ENCODE assay signal across 9 mouse cellular contexts in genomic region chr9:83368234-83368633, GRCm38 (mm10).
DNase-seq lines count a peak whose midpoint lies in the region; ATAC-seq and TF ChIP-seq lines count a peak whose summit lies in the region.
"Had no signal": no experiment of that assay in that cellular context is flagged by ENCODE, and none has a peak within 500 bp of the region (broad histone marks: within the 10 kb centered on the region; RNA-seq: fewer than 3 reads in every experiment).

No protein-coding gene starts in this region.

- intact Hi-C loops in gastrocnemius, postnatal 14 days (cut with DNase I; ENCODE audit: low total_unique reads), result no loop called here

- 61% methylated on average over 1 of the region's 1 CpGs for WGBS in liver, embryonic 14.5 days (ENCODE audit: insufficient replicate concordance)

- no peak for ATAC-seq in liver, embryonic 14.5 days (ENCODE audit: insufficient read depth)

- no peak overlapping the region for H3K4me2 ChIP-seq in liver, embryonic 14.5 days (ENCODE audit: low read depth)
- H3K4me2 ChIP-seq: limb, embryonic 12.5 days had no signal

- H3K4me1 ChIP-seq in E14TG2a.4 (replicated peaks; ENCODE audit: low read depth, low read length), result no peaks in the 10 kb centered on the region
- H3K4me1 ChIP-seq in liver, embryonic 14.5 days (replicated peaks; ENCODE audit: control insufficient read depth in 2 of 2, insufficient read depth in 2 of 2, low read length in 1 of 2), result no peaks in the 10 kb centered on the region
- H3K4me1 ChIP-seq: limb, embryonic 12.5 days had no signal

- no peak overlapping the region for H3K27ac ChIP-seq in liver, embryonic 14.5 days
- H3K27ac ChIP-seq: limb, embryonic 12.5 days had no signal

- peak; percentile 82 for TF ChIP-seq CTCF in E14TG2a.4 (conservative IDR thresholded peaks at IDR 0.05; ENCODE audit: low read length)
- TF ChIP-seq CTCF in liver, embryonic 14.5 days (IDR thresholded peaks at IDR 0.05; ENCODE audit: low read depth), result peak; percentile 65

- no peak overlapping the region for H3K9ac ChIP-seq in liver, embryonic 14.5 days (replicated peaks)
- H3K9ac ChIP-seq: limb, embryonic 12.5 days had no signal

- no peak for TF ChIP-seq EP300 in liver, embryonic 14.5 days (IDR thresholded peaks at IDR 0.05; ENCODE audit: low read depth)

- no peaks in the 10 kb centered on the region for H3K27me3 ChIP-seq in E14TG2a.4 (ENCODE audit: insufficient read depth, low read length)
- H3K27me3 ChIP-seq in liver, embryonic 14.5 days (ENCODE audit: control insufficient read depth, insufficient read depth, low read length), result no peaks in the 10 kb centered on the region
- H3K27me3 ChIP-seq: limb, embryonic 12.5 days had no signal

- H3K4me3 ChIP-seq in E14TG2a.4 (replicated peaks; ENCODE audit: low read length), result no peak overlapping the region
- H3K4me3 ChIP-seq in liver, embryonic 14.5 days (ENCODE audit: insufficient read depth in 1 of 2, low read depth in 2 of 2, low read length in 2 of 2), result no peak overlapping the region
- H3K4me3 ChIP-seq: limb, embryonic 12.5 days had no signal

- H3K36me3 ChIP-seq in E14TG2a.4 (ENCODE audit: insufficient read depth, low read length), result no peaks in the 10 kb centered on the region
- H3K36me3 ChIP-seq in liver, embryonic 14.5 days (replicated peaks; ENCODE audit: control insufficient read depth, insufficient read depth, low read depth), result no peaks in the 10 kb centered on the region
- H3K36me3 ChIP-seq: limb, embryonic 12.5 days had no signal

- DNase-seq in kidney, adult 9 months, result peak; percentile 55
- no peak for DNase-seq in kidney, adult 11 months
- peak; percentile 64 for DNase-seq in ZHBTc4 (ENCODE audit: low read depth, low spot score)
- DNase-seq in liver, embryonic 14.5 days (ENCODE audit: low read depth in 3 of 3, low spot score in 3 of 3), result peak in 1 of 3 experiments; percentile 6
- peak; percentile 7 to 44 for DNase-seq in thymus, postnatal 10 days (ENCODE audit: low spot score in 2 of 2)
- DNase-seq in gastrocnemius, postnatal 14 days, result no peak
- no peak for DNase-seq in T-cell, adult 2 months (ENCODE audit: low spot score)

- no peaks in the 10 kb centered on the region for H3K9me3 ChIP-seq in E14TG2a.4 (ENCODE audit: low read length)
- no peaks in the 10 kb centered on the region for H3K9me3 ChIP-seq in liver, embryonic 14.5 days (ENCODE audit: control insufficient read depth, low read length)
- H3K9me3 ChIP-seq: limb, embryonic 12.5 days had no signal

Comparison
In these comparisons a context has a peak if more than half of its experiments do, and no peak if none do; other contexts are left out.
1. DNase-seq: peak in kidney, adult 9 months (single experiment), ZHBTc4 (single experiment) and thymus, postnatal 10 days (2 of 2); none in kidney, adult 11 months (single experiment), gastrocnemius, postnatal 14 days (single experiment) and T-cell, adult 2 months (single experiment).